Mouse (Mus musculus): Measurements from ENCODE around the gene Lmod3. TPM values are rescaled to one million over a fixed set of nuclear protein-coding genes. Genes with fewer than 3 reads are reported as not detected.
"Not testable (repeated sequence)": the region's sequence is repeated elsewhere in the genome, so short reads cannot be mapped to it uniquely, and the experiment has no call there.

Gene Lmod3
- polyA plus RNA-seq, 1 experiment from 2014 or later, result 0.42 TPM

DNA sequence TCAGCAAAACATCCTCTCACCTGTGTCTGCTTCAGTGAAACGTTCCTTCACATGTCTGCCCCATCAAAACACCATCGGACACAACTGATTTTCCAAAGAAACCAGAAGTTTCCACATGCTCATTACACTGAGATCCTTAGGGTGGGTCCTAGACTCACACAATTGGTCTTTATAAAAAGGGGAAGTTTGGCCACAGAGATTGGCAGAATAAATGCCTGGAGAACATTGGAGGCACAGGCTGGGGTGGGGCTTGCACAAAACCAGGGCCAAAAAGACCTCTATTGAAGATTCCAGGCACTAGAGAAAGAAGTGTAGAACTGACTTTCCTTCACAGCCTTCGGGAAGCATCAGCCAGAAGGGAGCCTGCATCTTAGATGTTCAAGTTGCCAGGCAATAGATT, 21.2 kb upstream of the Lmod3 start:
- Histone ChIP-seq H3K4me3 (no peak overlapping the region), H3K27ac (no peak overlapping the region), H3K36me3 (no peaks in the 10 kb centered on the region), H3K4me2 (no peak overlapping the region), H3K9me3 (no peaks in the 10 kb centered on the region), H3K4me1 (peaks cover 29% of the 10 kb centered on the region), H3K27me3 (no peaks in the 10 kb centered on the region; the same call in 1 of the 2 replicates), H3K9ac (no peak overlapping the region)
- 69% methylated on average over 3 of the region's 3 CpGs for WGBS
- ATAC-seq (ENCODE audit: borderline replicate concordance, extremely low read depth, low FRiP score, low TSS enrichment), result no peak

DNA sequence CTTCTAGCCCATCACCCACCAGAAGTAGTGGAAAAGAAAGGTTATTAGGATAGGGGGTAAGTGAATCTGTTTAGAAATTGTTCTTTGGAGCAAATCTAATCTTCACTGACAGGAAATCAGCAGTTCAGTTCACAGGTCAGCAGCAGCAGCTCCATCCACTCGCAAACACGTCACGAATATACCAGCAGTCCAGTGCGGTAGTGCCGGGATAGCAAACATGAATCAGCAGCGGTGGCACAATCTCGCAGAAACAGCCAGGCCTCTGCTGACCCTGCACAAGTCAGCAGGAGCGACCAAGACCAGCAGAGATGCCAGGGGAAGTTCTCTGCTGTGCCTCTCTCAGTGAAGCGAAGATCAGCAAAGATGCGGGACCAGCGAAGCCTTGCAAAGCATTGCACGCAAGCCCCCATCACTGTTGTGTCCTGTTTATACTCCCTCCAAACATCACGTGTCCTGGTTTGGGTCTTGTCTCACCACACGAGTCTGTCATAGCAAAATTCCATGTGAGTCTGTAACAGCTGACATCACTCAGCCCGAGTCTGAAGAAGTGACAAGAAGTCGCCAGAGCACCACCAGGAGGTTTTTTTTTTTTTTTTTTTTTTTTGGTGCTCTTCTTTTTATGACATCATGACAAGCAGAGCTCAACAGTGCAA, 20.6 kb upstream of the Lmod3 start:
- peak; percentile 72; the same call in 1 of the 2 replicates for ATAC-seq (ENCODE audit: borderline replicate concordance, extremely low read depth, low FRiP score, low TSS enrichment)

DNA sequence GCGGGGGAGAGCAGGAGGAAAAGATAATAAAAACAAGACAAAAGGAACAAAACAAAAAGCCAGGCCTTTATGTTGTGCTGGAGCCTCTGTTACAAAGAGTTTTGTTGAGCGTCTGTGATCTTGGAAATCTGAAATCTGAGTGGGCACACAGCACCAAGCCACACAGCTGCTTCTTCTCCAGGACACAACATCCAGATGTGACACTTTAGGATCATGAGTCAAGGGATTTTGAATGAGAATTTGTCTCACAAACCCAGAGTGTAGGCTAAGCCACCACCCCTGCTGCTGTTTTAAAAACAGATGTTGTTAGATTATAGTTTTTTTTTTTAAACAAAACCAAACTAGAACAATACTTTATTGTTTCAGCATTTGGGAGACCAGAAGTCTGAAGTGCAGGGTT, 19.8 kb upstream of the Lmod3 start:
- no peak overlapping the region for H3K4me2 ChIP-seq
- H3K27ac ChIP-seq, result peak overlapping the region; percentile 57
- WGBS, result 49% methylated on average over 2 of the region's 2 CpGs
- peaks cover 21% of the 10 kb centered on the region for H3K4me1 ChIP-seq
- H3K4me3 ChIP-seq, result no peak overlapping the region
- H3K36me3 ChIP-seq, result no peaks in the 10 kb centered on the region
- H3K9me3 ChIP-seq, result no peaks in the 10 kb centered on the region
- no peak overlapping the region for H3K9ac ChIP-seq
- peak; percentile 68; the same call in 1 of the 2 replicates for ATAC-seq (ENCODE audit: borderline replicate concordance, extremely low read depth, low FRiP score, low TSS enrichment)
- no peaks in the 10 kb centered on the region; the same call in 1 of the 2 replicates for H3K27me3 ChIP-seq

More for the DNA sequence above, 20.6 kb upstream of the Lmod3 start:
- Histone ChIP-seq H3K4me3 (no peak overlapping the region), H3K27ac (peak overlapping the region; percentile 57), H3K36me3 (no peaks in the 10 kb centered on the region), H3K4me1 (peaks cover 24% of the 10 kb centered on the region), H3K9me3 (no peaks in the 10 kb centered on the region), H3K27me3 (no peaks in the 10 kb centered on the region; the same call in 1 of the 2 replicates), H3K4me2 (peak overlapping the region; percentile 22; the same call in 1 of the 2 replicates), H3K9ac (no peak overlapping the region)
- 36% methylated on average over 16 of the region's 16 CpGs for WGBS

DNA sequence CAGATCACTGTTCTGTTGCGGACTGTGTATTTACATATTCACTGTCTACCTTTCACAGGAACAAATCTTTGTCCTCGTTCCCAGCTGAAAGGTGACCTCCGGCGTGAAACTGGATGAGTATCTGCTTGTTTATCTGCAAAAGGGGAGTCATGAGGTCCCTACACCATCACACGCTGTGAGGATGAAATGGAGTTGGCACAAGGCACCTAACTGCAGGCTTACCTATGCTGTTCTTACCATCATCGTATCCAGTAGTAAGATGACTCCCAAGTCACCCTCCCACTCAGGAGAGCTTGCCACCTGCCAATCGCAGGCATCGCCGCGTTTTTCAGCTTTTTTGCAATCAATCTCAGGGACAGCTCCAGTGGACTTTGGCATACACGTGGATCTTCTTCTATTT, 17.0 kb upstream of the Lmod3 start:
- 71% methylated on average over 11 of the region's 11 CpGs for WGBS
- Histone ChIP-seq H3K4me3 (no peak overlapping the region), H3K27me3 (no peaks in the 10 kb centered on the region), H3K36me3 (no peaks in the 10 kb centered on the region), H3K27ac (no peak overlapping the region), H3K4me1 (peaks cover 12% of the 10 kb centered on the region), H3K9me3 (no peaks in the 10 kb centered on the region), H3K9ac (no peak overlapping the region), H3K4me2 (no peak overlapping the region)
- no peak for ATAC-seq (ENCODE audit: borderline replicate concordance, extremely low read depth, low FRiP score, low TSS enrichment)

DNA sequence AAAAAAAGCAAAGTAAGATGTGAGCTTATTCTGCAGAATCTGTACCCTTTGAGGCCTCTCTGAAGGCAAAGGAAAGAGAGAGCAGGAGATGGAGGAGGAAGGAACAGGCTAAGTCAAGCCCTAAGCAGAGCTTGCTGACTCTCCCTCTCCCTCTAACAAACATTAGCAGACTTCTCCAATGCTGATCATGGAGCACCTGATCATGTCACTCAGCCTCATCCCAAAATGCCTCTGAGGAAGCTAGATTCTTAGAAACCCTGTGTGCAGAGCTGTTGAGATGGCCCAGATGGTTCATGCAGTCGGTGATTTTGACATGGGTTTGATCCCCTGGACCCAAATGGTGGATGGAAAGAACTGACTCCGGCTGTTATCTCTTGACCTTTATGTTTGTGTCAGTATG, 14.6 kb upstream of the Lmod3 start:
- Histone ChIP-seq H3K36me3 (no peaks in the 10 kb centered on the region), H3K27me3 (no peaks in the 10 kb centered on the region), H3K4me1 (no peaks in the 10 kb centered on the region), H3K27ac (no peak overlapping the region), H3K4me3 (no peak overlapping the region), H3K9me3 (no peaks in the 10 kb centered on the region), H3K9ac (no peak overlapping the region), H3K4me2 (no peak overlapping the region)
- ATAC-seq (ENCODE audit: borderline replicate concordance, extremely low read depth, low FRiP score, low TSS enrichment), result no peak
- 73% methylated on average over 2 of the region's 2 CpGs for WGBS

DNA sequence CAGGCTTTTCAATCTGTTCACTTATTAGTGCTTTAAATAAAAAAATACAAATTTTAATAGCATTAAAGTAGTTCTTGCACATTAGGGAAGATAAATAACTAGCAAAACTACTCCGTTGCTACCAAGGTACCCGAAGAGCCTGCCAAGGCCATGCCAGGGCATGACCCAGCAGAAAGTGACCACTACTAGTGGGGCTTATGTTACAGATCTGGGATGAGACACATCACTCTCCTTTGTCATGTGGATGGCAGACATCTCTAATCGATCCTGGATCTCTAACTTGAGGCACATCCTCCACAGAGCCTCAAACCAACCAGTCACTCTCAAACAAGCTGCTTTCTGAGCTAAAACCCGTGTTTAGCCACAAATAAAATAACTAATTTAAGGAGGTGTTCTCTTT, 14.1 kb upstream of the Lmod3 start:
- ATAC-seq (ENCODE audit: borderline replicate concordance, extremely low read depth, low FRiP score, low TSS enrichment), result no peak
- Histone ChIP-seq H3K9me3 (no peaks in the 10 kb centered on the region), H3K4me2 (no peak overlapping the region), H3K27ac (no peak overlapping the region), H3K27me3 (no peaks in the 10 kb centered on the region), H3K36me3 (no peaks in the 10 kb centered on the region), H3K4me3 (no peak overlapping the region), H3K9ac (no peak overlapping the region), H3K4me1 (no peaks in the 10 kb centered on the region)
- WGBS, result 71% methylated on average over 4 of the region's 4 CpGs

DNA sequence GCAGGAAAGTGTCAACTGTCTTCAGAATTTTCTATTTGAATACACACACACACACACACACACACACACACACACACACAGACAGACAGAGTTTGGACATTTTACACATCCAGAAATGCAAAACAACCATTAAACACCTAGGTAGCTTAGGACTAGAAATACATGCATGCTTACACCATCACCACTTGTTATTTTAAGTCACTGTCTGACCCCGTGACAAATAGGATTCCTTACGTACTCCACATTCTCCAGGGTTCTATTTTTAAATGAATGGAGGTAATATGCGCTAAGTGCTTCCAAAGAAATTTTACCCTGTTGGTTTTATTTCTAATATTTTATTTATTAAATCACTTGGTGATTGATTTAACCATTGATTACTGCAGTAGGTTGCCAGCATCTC, 13.1 kb upstream of the Lmod3 start:
- Histone ChIP-seq H3K27me3 (no peaks in the 10 kb centered on the region), H3K4me3 (no peak overlapping the region), H3K9ac (no peak overlapping the region), H3K27ac (no peak overlapping the region), H3K4me1 (no peaks in the 10 kb centered on the region), H3K9me3 (no peaks in the 10 kb centered on the region), H3K36me3 (no peaks in the 10 kb centered on the region), H3K4me2 (no peak overlapping the region)
- 65% methylated on average over 3 of the region's 3 CpGs for WGBS
- no peak for ATAC-seq (ENCODE audit: borderline replicate concordance, extremely low read depth, low FRiP score, low TSS enrichment)

DNA sequence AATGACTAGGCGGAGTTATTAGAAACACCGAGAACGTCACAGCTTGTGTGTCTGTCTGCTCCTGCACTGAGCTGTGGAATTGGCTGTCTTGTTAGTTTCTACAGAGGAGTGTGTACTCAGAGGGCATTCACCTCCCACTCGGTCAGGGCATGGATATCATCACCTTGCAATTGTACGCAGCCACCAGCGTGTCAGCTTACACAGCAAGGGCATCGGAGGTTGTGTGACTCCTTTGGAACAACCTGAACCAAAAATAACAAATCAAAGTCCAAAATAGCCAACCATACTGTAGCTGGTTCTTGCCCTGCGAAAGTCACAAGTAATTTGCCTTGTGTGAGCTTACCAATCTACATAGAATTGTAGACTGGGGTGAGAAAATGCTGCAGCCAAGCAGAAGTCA, 12.7 kb upstream of the Lmod3 start:
- H3K27me3 ChIP-seq, result no peaks in the 10 kb centered on the region
- H3K9me3 ChIP-seq, result no peaks in the 10 kb centered on the region
- no peak overlapping the region for H3K27ac ChIP-seq
- no peak overlapping the region for H3K4me2 ChIP-seq
- 52% methylated on average over 8 of the region's 8 CpGs for whole genome bisulfite sequencing
- H3K4me3 ChIP-seq, result no peak overlapping the region
- H3K4me1 ChIP-seq, result no peaks in the 10 kb centered on the region
- no peaks in the 10 kb centered on the region for H3K36me3 ChIP-seq
- no peak overlapping the region for H3K9ac ChIP-seq
- no peak for ATAC-seq (ENCODE audit: borderline replicate concordance, extremely low read depth, low FRiP score, low TSS enrichment)

DNA sequence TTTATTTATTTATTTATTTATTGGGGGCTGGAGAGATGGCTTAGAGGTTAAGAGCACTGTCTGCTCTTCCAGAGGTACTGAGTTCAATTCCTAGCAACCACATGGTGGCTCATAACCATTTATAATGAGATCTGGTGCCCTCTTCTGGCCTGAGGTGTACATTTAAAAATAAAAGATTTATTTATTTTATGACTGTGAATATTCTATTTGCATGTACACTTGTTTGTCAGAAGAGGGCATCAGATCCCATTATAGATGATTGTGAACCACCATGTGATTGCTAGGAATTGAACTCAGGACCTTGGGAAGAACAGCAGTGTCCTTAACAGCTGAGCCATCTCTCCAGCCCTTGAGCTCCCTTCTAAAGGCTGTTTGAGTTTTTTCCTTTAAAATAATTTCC, 11.2 kb upstream of the Lmod3 start:
- H3K9ac ChIP-seq; H3K9me3 ChIP-seq; H3K36me3 ChIP-seq; H3K4me3 ChIP-seq; H3K4me1 ChIP-seq; H3K27ac ChIP-seq; H3K27me3 ChIP-seq; H3K4me2 ChIP-seq; ATAC-seq (ENCODE audit: borderline replicate concordance, extremely low read depth, low FRiP score, low TSS enrichment): not testable (repeated sequence)

DNA sequence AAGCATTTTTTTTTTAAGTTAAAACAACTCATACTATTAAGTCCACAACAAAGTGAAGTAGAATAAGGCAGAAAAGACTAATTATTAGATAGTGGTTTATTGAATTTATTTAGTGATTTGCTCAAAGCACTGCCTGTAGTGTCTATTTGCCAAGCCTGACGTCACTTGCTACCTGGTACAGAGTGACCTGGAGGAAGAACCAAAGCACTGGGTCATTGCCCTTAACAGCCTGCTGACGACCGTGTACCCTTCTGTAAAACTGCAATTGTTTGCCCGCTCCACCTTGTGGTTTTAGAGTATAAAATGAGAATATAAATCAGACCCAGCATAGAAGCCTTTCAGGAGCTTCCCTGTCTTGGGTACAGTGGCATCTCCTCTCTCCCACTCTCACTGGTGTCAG, 9.7 kb upstream of the Lmod3 start:
- Histone ChIP-seq H3K4me2 (no peak overlapping the region), H3K36me3 (no peaks in the 10 kb centered on the region), H3K4me3 (no peak overlapping the region), H3K9me3 (no peaks in the 10 kb centered on the region), H3K27me3 (no peaks in the 10 kb centered on the region), H3K27ac (no peak overlapping the region), H3K4me1 (no peaks in the 10 kb centered on the region), H3K9ac (no peak overlapping the region)
- ATAC-seq (ENCODE audit: borderline replicate concordance, extremely low read depth, low FRiP score, low TSS enrichment), result no peak
- WGBS, result 70% methylated on average over 4 of the region's 4 CpGs

DNA sequence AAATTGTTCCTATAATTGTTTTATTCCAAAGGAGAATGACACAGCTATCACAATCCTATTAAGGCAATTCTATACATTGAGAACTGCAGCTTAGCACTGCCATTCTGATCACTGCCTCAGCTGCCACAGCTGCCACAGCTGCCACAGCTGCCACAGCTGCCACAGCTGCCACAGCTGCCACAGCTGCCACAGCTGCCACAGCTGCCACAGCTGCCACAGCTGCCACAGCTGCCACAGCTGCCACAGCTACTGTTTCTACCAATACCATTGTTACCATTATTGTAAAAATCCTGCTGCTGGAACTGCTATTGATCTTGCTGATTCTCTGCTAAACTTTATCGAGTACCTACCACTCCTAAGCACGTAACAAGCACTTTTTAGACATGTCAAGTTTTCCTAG, 7.4 kb upstream of the Lmod3 start:
- not testable (repeated sequence) for H3K4me1 ChIP-seq; H3K4me3 ChIP-seq; H3K27ac ChIP-seq; H3K9me3 ChIP-seq; H3K4me2 ChIP-seq; H3K27me3 ChIP-seq; H3K9ac ChIP-seq; ATAC-seq (ENCODE audit: borderline replicate concordance, extremely low read depth, low FRiP score, low TSS enrichment); H3K36me3 ChIP-seq
- WGBS, result 77% methylated on average over 2 of the region's 2 CpGs

DNA sequence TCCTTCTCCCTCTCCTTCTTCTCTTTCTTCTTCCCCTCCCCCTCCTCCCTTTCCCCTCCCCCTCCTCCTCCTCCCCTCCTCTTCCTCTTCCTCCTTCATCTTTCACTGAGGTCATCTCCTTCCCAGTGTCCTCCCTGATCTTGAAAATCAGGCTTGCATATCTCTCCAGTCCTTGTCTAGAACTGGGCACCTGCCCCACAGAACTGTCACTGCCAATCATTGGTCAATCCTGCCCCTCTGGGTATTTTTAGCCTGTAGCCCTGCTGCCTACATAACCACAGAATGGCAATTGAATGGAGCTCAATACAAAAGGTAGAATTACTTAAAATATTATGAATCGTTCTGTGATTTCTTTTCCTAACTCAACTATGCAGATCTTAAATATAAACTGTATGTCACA, 5.9 kb upstream of the Lmod3 start:
- Histone ChIP-seq H3K9me3 (no peaks in the 10 kb centered on the region), H3K4me1 (no peaks in the 10 kb centered on the region), H3K27me3 (no peaks in the 10 kb centered on the region), H3K4me2 (no peak overlapping the region), H3K36me3 (no peaks in the 10 kb centered on the region), H3K27ac (no peak overlapping the region), H3K9ac (no peak overlapping the region), H3K4me3 (no peak overlapping the region)
- 70% methylated on average over 1 of the region's 1 CpGs for WGBS
- ATAC-seq (ENCODE audit: borderline replicate concordance, extremely low read depth, low FRiP score, low TSS enrichment), result no peak

DNA sequence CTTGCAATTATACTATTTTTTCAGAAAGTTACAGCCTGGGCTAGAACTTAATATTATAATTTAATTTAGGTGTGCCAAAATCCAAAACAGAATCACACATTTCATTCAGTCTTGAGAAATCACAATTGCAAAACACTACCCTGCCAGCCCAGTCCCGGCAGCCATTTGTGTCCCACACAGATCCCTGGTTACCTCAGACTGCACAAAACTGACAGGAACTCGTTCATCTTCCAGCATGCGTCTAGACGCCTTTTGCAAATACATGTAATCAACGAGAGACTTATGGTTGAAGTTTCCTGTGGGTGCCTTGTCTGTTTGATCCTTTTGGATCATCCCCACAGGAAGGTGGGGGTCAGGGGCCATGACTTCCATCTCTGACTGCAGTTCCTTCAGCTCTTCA, 473 bp downstream of the Lmod3 start:
- no peak overlapping the region for H3K9ac ChIP-seq
- WGBS, result 22% methylated on average over 5 of the region's 5 CpGs
- H3K36me3 ChIP-seq, result no peaks in the 10 kb centered on the region
- no peak overlapping the region for H3K4me2 ChIP-seq
- no peak for ATAC-seq (ENCODE audit: borderline replicate concordance, extremely low read depth, low FRiP score, low TSS enrichment)
- H3K9me3 ChIP-seq, result no peaks in the 10 kb centered on the region
- H3K4me1 ChIP-seq, result no peaks in the 10 kb centered on the region
- no peak overlapping the region for H3K4me3 ChIP-seq
- no peak overlapping the region for H3K27ac ChIP-seq
- no peaks in the 10 kb centered on the region for H3K27me3 ChIP-seq

Measured in lung, embryonic 15.5 days (tissue).